Mouse (Mus musculus): ENCODE measurements around the gene Mfrp.

Mfrp gene

DNA sequence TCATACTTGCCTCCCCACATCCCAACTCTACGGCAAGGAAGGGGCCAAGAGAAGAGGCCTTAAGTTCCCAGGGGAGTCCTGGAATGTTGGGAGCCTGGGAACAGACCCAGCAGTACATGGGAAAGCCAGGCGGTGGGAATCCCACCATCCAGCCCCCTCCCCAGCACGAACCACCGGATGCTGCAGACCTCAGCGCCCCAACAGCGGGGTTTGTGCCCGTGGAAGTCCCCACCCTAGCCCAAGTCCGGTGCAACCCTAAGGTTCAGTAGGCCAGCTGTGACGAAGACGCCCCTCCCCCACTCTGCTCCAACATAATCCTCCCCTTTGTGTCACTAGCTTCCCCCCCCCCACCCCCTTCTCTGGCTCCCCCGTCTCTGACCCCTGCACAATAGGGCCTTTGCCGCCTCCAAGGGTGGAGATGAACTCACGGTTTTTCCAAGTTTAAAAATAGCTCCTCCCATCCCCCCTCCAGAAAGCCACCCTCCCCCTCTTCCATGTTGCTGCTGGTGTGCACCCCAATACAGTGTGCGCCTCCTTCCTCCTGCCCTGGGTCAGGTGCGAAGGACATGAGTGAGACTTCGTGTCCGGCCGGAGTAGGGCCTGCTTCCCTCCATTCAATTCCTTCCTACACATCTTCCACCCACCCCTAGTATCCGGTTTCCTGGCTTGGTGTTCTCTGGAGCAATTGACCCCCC lies 29.2 kb downstream of the Mfrp start:
- peak; percentile 68 to 71 for DNase-seq

- no peak for DNase-seq
Measured at GRCm38 (mm10) chr9:44131276-44131590, 29.7 kb downstream of the Mfrp start.

DNA sequence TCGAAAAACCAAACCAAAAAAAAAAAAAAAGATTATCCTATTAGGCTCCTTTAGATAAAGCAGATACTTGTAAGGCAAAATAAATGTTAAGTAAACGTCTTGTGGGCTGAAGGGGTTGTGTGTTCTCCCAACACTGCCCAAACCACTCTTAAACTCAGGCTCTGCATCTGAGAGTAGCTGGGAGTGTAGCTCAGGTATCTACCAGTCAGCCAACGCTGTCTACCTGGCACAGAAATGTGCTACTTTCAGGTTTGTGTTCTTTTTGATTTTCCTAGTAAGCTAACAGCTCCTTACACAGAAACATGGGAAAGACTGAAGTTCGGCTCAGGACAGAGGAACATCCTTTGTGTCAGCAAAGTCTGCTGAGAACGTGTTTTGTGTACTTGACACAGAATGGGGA lies 30.7 kb downstream of the Mfrp start:
- DNase-seq = no peak

DNA sequence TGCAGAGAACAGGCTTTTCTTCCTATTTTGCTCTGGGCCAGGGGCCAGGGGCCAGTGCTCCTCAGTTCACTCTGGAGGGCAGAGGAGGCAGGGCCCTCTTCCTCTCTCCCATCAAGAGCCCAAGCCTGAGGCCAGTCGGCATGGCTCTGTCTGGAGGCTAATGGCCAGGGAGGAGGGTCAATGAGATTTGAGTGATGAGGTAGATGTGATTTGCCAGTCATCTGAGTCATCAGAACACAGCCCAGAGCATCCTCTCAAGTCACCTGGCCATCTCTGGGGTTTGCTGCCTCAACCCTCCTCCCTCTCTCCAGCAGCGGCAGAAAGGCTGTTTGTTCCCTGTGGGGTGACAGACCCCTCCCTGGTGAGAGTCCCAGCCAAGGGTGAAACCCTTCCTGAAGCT lies 31.8 kb downstream of the Mfrp start:
- DNase-seq = no peak

GRCm38 (mm10) chr9:44134101-44134850 lies 32.7 kb downstream of the Mfrp start, which contains the start of gene Mcam:
TSS of gene Mcam (plus strand) at chr9:44134469.
- DNase-seq = peak; percentile 83 to 87

DNA sequence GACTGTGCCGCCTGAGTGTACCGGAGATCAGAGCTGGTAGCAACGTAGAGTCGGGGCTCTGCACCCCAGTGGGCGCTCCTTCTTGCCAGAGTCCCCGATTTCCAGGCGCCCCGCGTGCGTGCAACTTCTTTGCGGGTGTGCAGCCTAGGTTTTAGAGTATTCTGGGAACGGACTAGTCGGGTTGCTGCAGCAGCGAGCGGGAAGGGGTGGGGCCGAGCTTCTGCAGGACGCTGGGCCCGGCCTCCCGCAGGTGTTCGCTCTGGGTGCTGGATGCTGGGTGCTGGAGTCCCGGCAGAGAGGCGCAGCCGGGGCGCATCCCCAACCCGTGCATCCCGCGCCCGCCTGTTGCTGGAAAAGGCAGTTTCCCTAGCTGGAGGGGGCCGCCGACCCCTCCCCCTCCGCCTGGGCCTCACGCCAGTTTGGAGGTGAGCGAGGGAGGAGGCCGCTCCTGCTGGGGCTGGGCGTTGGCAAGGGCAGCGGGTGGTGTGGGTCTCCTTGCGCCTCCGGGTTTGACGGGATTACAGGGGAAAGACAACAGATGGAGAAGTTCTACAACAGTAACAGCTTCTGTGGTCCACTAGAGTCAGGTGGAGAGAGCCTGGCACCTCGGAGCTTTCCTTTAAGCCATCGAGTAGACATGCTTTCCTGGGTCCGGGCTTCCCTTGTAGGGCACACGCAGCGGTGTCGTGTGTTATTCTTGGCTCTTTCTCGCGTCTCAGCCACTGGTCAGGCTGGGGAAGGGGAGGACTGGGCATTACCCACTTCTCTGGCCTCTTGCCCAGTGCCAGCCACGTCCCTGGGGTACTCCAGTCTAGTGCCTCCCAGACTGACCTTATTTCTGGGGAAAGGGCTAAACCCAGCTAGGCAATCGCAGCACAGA lies 33.6 kb downstream of the Mfrp start:
- DNase-seq = peak; percentile 55 to 69

GRCm38 (mm10) chr9:44135731-44136411 lies 34.3 kb downstream of the Mfrp start:
- DNase-seq = no peak

GRCm38 (mm10) chr9:44137846-44138245 lies 36.3 kb downstream of the Mfrp start:
- no peak for DNase-seq

DNA sequence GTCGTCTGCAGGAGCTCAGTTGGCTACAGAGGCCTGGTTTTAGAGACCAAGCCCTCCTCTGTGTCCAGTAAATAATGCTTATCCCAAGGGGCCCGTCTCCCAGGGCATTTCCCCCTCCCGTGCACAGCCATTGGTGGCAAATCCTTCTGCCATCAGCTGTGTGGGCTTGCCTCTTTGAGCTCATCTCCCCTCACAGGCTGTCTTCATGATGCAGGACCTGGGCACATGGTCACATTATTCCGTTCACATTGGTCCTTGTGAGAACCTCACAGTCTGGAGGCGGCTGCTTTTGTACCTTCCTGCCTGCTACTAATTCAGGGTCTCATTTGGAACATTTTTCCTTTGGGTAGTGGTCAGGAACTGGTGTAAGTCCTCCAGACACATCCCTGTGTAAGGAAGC lies 40.4 kb downstream of the Mfrp start:
- DNase-seq = no peak

- no peak for DNase-seq
Measured at GRCm38 (mm10) chr9:44143421-44143820, 41.9 kb downstream of the Mfrp start.

GRCm38 (mm10) chr9:44144023-44144717 lies 42.6 kb downstream of the Mfrp start:
- DNase-seq = peak; percentile 64 to 85

GRCm38 (mm10) chr9:44144718-44145060 lies 43.2 kb downstream of the Mfrp start:
- peak in 1 of 2 experiments; percentile 15 for DNase-seq

GRCm38 (mm10) chr9:44147290-44147689 lies 45.8 kb downstream of the Mfrp start:
- peak in 1 of 2 experiments; percentile 51 for DNase-seq

Measured in kidney, postnatal 25 days (tissue).